Mouse (Mus musculus): ENCODE data around the gene Vps41. TPM values are rescaled to one million over a fixed set of nuclear protein-coding genes. Genes with fewer than 3 reads are reported as not detected.

The Vps41 gene
- polyA plus RNA-seq, 1 experiment = 9.7 TPM

DNA sequence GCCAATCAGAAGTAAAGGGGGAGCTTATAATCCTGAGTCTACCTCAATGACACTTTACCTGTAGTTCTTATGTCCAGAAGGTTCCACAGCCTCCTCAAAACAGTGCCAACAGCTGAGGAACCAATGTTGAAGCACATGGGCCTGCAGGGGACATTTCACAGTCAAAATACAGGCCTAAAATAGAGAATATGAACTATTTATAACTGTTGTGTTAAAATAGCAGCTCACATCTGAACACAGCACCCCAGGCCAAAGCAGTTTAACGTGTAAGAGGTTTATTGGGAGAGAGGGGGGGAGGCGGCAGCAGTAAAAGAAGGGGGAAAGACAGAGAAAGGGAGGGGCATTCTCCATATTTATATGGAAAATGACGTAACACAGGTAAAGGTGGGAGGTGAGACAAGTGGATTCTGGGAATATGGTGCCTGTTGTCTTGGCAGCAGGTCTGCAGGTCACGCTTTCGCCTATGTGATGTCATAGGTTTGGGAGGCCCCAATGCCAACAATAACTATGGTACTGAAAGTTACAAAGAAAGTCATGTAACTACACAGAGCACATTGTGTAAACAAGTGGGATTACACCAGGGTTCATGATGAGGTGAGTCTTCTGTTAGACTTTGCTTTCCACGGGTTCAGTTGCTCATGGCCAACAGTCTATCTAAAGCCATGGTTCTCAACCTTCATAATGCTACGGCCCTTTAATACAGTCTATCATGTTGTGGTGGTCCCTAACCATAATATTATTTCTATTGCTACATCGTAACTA, 56.5 kb downstream of the Vps41 start:
- Histone ChIP-seq H3K4me1 (ENCODE audit: control insufficient read depth, insufficient read depth, insufficient read length) (no peaks in the 10 kb centered on the region), H3K4me3 (ENCODE audit: extremely low read depth, insufficient read depth, insufficient read length) (no peak overlapping the region), H3K27me3 (ENCODE audit: control insufficient read depth, insufficient read depth, low read length) (no peaks in the 10 kb centered on the region), H3K36me3 (ENCODE audit: control insufficient read depth, insufficient read depth, low read length) (no peaks in the 10 kb centered on the region), H3K27ac (ENCODE audit: insufficient read depth, low read length) (no peak overlapping the region)
- 92% methylated on average over 8 of the region's 8 CpGs for WGBS
- no peak for DNase-seq (ENCODE audit: low read depth in 1 of 2, low spot score in 2 of 2)
- no peak for TF ChIP-seq POLR2A (IDR thresholded peaks at IDR 0.05; ENCODE audit: low read depth, low read length)
- TF ChIP-seq CTCF (IDR thresholded peaks at IDR 0.05; ENCODE audit: extremely low read depth, insufficient read depth, insufficient read length, insufficient replicate concordance) = no peak

DNA sequence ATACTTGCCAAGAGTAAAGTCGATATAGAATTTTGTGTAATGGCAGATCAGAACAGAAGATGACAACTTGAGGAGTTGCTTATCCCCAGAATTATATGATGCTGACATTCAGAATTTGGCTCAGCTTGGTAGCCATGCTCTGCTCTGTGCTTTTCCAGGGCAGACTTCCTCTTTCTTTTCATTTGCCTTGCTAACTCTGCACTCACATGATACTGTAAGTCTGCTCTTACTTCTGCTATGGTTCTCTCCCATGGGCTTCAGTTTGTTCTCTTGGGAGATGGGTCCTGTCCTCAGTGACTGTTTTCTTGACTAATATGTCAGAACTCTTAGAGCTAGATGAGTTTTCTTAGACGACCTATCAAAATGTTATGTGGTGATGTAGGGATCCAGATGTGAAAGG, 64.2 kb downstream of the Vps41 start:
- Histone ChIP-seq H3K27me3 (ENCODE audit: control insufficient read depth, insufficient read depth, low read length) (no peaks in the 10 kb centered on the region), H3K36me3 (ENCODE audit: control insufficient read depth, insufficient read depth, low read length) (no peaks in the 10 kb centered on the region), H3K4me3 (ENCODE audit: extremely low read depth, insufficient read depth, insufficient read length) (no peak overlapping the region), H3K27ac (ENCODE audit: insufficient read depth, low read length) (no peak overlapping the region; the same call in 1 of the 2 replicates), H3K4me1 (ENCODE audit: control insufficient read depth, insufficient read depth, insufficient read length) (no peaks in the 10 kb centered on the region; the same call in 1 of the 2 replicates)
- DNase-seq (ENCODE audit: low read depth in 1 of 2, low spot score in 2 of 2) = peak; percentile 26 to 65
- TF ChIP-seq POLR2A (IDR thresholded peaks at IDR 0.05; ENCODE audit: low read depth, low read length) = no peak
- TF ChIP-seq CTCF (IDR thresholded peaks at IDR 0.05; ENCODE audit: extremely low read depth, insufficient read depth, insufficient read length, insufficient replicate concordance) = no peak
- WGBS = 57% methylated on average over 2 of the region's 2 CpGs

DNA sequence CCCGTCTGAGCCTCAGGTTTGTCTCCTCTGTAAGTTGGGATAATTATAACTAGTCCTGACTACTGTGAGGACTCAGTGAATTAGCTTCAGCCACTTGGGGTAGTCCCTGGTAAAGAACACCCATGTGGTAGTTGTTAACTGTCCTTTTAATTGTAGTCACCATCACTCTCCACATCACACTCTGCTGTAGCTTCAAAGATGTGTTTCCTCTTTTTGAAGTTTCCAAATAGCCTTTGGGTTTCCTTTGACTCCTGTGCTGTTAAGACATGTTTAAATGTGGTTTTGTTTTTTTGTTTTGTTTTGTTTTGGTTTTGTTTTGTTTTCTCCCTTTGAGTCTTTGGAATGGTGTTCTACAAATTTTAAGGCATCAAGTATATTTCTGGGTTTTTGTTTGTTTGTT, 68.6 kb downstream of the Vps41 start:
- H3K4me3 ChIP-seq (ENCODE audit: extremely low read depth, insufficient read depth, insufficient read length) = no peak overlapping the region
- H3K27ac ChIP-seq (ENCODE audit: insufficient read depth, low read length) = no peak overlapping the region
- no peaks in the 10 kb centered on the region for H3K36me3 ChIP-seq (ENCODE audit: control insufficient read depth, insufficient read depth, low read length)
- TF ChIP-seq POLR2A (IDR thresholded peaks at IDR 0.05; ENCODE audit: low read depth, low read length) (no peak), CTCF (IDR thresholded peaks at IDR 0.05; ENCODE audit: extremely low read depth, insufficient read depth, insufficient read length, insufficient replicate concordance) (no peak)
- DNase-seq (ENCODE audit: low read depth in 1 of 2, low spot score in 2 of 2) = no peak
- WGBS = 90% methylated on average over 1 of the region's 1 CpGs
- no peaks in the 10 kb centered on the region for H3K27me3 ChIP-seq (ENCODE audit: control insufficient read depth, insufficient read depth, low read length)
- H3K4me1 ChIP-seq (ENCODE audit: control insufficient read depth, insufficient read depth, insufficient read length) = no peaks in the 10 kb centered on the region; the same call in 1 of the 2 replicates

DNA sequence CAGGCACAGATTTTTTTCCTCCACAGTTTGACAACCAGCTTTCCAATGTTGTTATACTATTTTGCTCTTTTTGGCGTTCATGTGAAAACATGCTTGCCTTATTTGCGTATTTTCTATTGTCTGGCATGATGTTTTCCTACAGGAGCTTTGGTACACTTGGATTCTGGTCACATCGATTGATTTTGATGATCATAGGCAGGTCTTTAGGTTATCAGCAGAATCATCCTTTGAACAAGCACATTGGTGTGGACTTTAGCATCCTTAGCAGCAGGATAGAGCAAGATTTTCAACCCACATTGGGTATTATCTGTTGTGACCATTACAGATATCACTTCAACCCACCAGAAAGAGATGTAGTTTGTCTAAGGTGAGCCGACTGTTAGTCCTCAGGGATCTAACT, 71.0 kb downstream of the Vps41 start:
- WGBS = 91% methylated on average over 4 of the region's 4 CpGs

DNA sequence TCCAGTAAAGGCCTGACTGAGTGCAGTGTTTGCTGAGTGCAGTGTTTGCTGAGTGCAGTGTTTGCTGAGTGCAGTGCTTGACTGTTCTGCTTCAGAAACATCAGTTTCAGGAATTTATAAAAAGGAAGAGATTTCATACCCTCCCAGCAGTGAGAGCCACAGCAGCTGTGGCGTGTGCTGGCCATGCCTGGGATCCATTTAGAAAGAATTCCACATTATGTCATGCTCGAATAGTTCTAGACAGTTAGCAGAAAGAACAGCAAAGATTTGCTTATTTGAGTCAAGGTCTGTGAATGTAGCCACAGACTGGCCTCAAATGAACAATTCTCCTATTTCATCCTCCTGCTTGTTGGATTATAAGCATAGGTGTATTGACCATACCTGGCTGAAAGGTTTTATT, 71.6 kb downstream of the Vps41 start:
- Histone ChIP-seq H3K4me1 (ENCODE audit: control insufficient read depth, insufficient read depth, insufficient read length) (peaks cover 3% of the 10 kb centered on the region; the same call in 1 of the 2 replicates), H3K4me3 (ENCODE audit: extremely low read depth, insufficient read depth, insufficient read length) (no peak overlapping the region), H3K27ac (ENCODE audit: insufficient read depth, low read length) (no peak overlapping the region), H3K27me3 (ENCODE audit: control insufficient read depth, insufficient read depth, low read length) (no peaks in the 10 kb centered on the region), H3K36me3 (ENCODE audit: control insufficient read depth, insufficient read depth, low read length) (no peaks in the 10 kb centered on the region; the same call in 1 of the 2 replicates)
- TF ChIP-seq CTCF (IDR thresholded peaks at IDR 0.05; ENCODE audit: extremely low read depth, insufficient read depth, insufficient read length, insufficient replicate concordance) (no peak), POLR2A (IDR thresholded peaks at IDR 0.05; ENCODE audit: low read depth, low read length) (no peak)
- 86% methylated on average over 2 of the region's 2 CpGs for WGBS
- DNase-seq (ENCODE audit: low read depth in 1 of 2, low spot score in 2 of 2) = no peak

More for the DNA sequence above, 71.0 kb downstream of the Vps41 start:
- Histone ChIP-seq H3K27me3 (ENCODE audit: control insufficient read depth, insufficient read depth, low read length) (no peaks in the 10 kb centered on the region), H3K4me1 (ENCODE audit: control insufficient read depth, insufficient read depth, insufficient read length) (peaks cover 3% of the 10 kb centered on the region; the same call in 1 of the 2 replicates), H3K4me3 (ENCODE audit: extremely low read depth, insufficient read depth, insufficient read length) (no peak overlapping the region), H3K27ac (ENCODE audit: insufficient read depth, low read length) (no peak overlapping the region), H3K36me3 (ENCODE audit: control insufficient read depth, insufficient read depth, low read length) (no peaks in the 10 kb centered on the region; the same call in 1 of the 2 replicates)
- no peak for TF ChIP-seq POLR2A (IDR thresholded peaks at IDR 0.05; ENCODE audit: low read depth, low read length)
- TF ChIP-seq CTCF (IDR thresholded peaks at IDR 0.05; ENCODE audit: extremely low read depth, insufficient read depth, insufficient read length, insufficient replicate concordance) = no peak
- no peak for DNase-seq (ENCODE audit: low read depth in 1 of 2, low spot score in 2 of 2)

DNA sequence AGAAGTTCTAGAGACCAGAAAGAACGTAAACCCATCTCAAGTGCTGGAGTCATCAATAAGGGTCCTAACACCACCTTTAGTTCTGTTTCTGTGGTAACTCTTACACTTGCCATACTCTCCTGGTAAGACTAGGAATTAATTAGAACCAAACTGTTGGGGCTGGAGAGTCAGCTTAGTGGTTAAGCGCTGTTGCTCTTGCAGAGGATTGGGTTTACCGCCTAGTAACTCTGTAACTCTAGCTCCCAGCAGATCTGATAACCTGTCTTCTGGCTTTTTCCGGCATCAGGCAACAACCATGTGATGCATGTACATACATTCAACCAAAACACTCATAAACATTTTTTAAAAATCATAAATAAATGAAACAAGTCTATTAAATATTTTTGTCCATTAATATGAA, 72.6 kb downstream of the Vps41 start:
- no peak overlapping the region for H3K27ac ChIP-seq (ENCODE audit: insufficient read depth, low read length)
- 96% methylated on average over 4 of the region's 4 CpGs for WGBS
- no peaks in the 10 kb centered on the region; the same call in 1 of the 2 replicates for H3K36me3 ChIP-seq (ENCODE audit: control insufficient read depth, insufficient read depth, low read length)
- H3K4me3 ChIP-seq (ENCODE audit: extremely low read depth, insufficient read depth, insufficient read length) = no peak overlapping the region
- TF ChIP-seq CTCF (IDR thresholded peaks at IDR 0.05; ENCODE audit: extremely low read depth, insufficient read depth, insufficient read length, insufficient replicate concordance) = no peak
- no peak for DNase-seq (ENCODE audit: low read depth in 1 of 2, low spot score in 2 of 2)
- H3K27me3 ChIP-seq (ENCODE audit: control insufficient read depth, insufficient read depth, low read length) = no peaks in the 10 kb centered on the region
- peaks cover 3% of the 10 kb centered on the region; the same call in 1 of the 2 replicates for H3K4me1 ChIP-seq (ENCODE audit: control insufficient read depth, insufficient read depth, insufficient read length)

DNA sequence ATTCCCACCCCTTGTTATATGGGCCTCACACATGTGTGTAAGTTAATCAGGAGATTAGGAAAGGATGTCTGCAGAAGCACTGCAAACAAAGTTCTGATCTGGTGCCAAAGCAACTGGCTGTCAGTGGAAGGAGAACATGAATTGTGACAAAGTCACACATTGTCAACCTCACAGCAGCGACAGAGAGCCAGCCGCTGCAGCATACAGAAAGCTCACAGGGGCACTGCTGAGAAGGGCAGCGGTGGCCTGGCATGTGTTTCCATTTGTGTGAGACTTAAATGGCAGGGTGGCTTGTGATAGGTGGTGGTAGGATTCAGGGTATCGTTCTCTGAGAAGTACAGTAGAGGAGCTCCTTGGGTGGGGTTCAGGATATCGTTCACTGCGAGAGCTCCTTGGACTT, 73.0 kb downstream of the Vps41 start:
- Histone ChIP-seq H3K27ac (ENCODE audit: insufficient read depth, low read length) (no peak overlapping the region), H3K27me3 (ENCODE audit: control insufficient read depth, insufficient read depth, low read length) (no peaks in the 10 kb centered on the region), H3K36me3 (ENCODE audit: control insufficient read depth, insufficient read depth, low read length) (no peaks in the 10 kb centered on the region; the same call in 1 of the 2 replicates), H3K4me1 (ENCODE audit: control insufficient read depth, insufficient read depth, insufficient read length) (peaks cover 3% of the 10 kb centered on the region; the same call in 1 of the 2 replicates), H3K4me3 (ENCODE audit: extremely low read depth, insufficient read depth, insufficient read length) (no peak overlapping the region)
- DNase-seq (ENCODE audit: low read depth in 1 of 2, low spot score in 2 of 2) = no peak
- TF ChIP-seq CTCF (IDR thresholded peaks at IDR 0.05; ENCODE audit: extremely low read depth, insufficient read depth, insufficient read length, insufficient replicate concordance) (no peak), POLR2A (IDR thresholded peaks at IDR 0.05; ENCODE audit: low read depth, low read length) (no peak)
- WGBS = 96% methylated on average over 6 of the region's 6 CpGs
